Mouse (Mus musculus): ENCODE results near the gene Krtcap3.
A peak's percentile ranks its signal among the peaks of the same experiment; 100 is the strongest.

DNA sequence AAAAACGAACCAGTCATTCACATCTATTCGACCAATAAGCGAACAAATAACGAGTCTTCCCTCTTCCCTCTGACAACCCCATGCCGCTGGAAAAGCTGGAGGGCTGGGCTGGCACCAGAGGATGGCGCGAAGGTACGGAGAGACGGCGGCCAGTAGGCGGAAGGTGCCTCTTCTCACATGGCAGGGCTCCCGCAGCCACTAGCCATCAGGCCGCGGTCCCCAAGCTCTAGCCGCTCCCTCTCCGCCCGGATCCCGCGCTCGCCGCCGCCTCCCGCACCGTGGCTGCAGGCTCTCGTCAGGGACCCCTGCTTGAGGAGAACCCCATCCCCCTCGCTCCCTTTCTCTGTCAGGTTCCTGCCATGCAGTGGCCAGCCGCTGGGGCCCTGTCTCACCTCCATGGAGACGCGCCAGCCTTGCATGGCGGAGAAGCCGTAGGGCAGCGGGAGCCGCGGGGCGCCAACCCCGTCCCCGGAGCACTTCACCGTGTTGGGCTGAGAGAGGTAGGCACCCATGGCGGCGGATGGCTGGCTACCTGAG, 31.5 kb upstream of the Krtcap3 start:
- 0 out of 2 replicates have a peak, but pooled peaks have one; percentile 5 for TF ChIP-seq CTCF (IDR thresholded peaks at IDR 0.05; ENCODE audit: low read depth, low read length)
- no peak for TF ChIP-seq POLR2A (IDR thresholded peaks at IDR 0.05; ENCODE audit: borderline replicate concordance, low read depth, low read length)
